Mouse (Mus musculus) heart, embryonic 15.5 days (tissue): ENCODE results near the gene Abracl. TPM values are rescaled to one million over a fixed set of nuclear protein-coding genes. Genes with fewer than 3 reads are reported as not detected.

Source experiments
- ATAC-seq: fragments of 200-750 bp; cut with Nextera tagmentation; replicated peaks from 2 replicates; pipeline ENCODE4 v1.8.0; 2017; ENCODE audit warnings: low read depth, moderate TSS enrichment; ENCODE audit not compliant: insufficient number of reproducible peaks, insufficient read depth, low FRiP score
- H3K27ac ChIP-seq: fragments of 300-500 bp; sonication (generic); 2 replicates; pipeline ENCODE4 v1.5.1; 2015; ENCODE audit warnings: mild to moderate bottlenecking, inconsistent platforms
- H3K27me3 ChIP-seq: fragments of 300-500 bp; sonication (generic); 2 replicates; pipeline ENCODE4 v1.6.1; 2015; ENCODE audit warnings: inconsistent platforms
- H3K36me3 ChIP-seq: fragments of 300-500 bp; sonication (generic); 2 replicates; pipeline ENCODE4 v1.6.1; 2015; ENCODE audit warnings: mild to moderate bottlenecking, inconsistent platforms
- H3K4me1 ChIP-seq: fragments of 300-500 bp; sonication (generic); replicated peaks from 2 replicates; pipeline ENCODE4 v1.6.1; 2015; ENCODE audit warnings: inconsistent platforms
- H3K4me2 ChIP-seq: fragments of 300-500 bp; sonication (generic); 2 replicates; pipeline ENCODE4 v1.6.1; 2015; ENCODE audit warnings: inconsistent platforms, mild to moderate bottlenecking, moderate library complexity
- H3K4me3 ChIP-seq: fragments of 300-500 bp; sonication (generic); 2 replicates; pipeline ENCODE4 v1.5.1; 2015; ENCODE audit warnings: mild to moderate bottlenecking, inconsistent platforms
- H3K9ac ChIP-seq: fragments of 300-500 bp; sonication (generic); 2 replicates; pipeline ENCODE4 v1.6.1; 2015; ENCODE audit warnings: mild to moderate bottlenecking, inconsistent platforms
- H3K9me3 ChIP-seq: fragments of 300-500 bp; sonication (generic); replicated peaks from 2 replicates; pipeline ENCODE4 v1.6.1; 2016; ENCODE audit warnings: inconsistent platforms
- WGBS: fragments of 180-500 bp; shearing (Covaris S2); methylation state at CpG from one replicate; pipeline ENCODE4 v1.1.7; 2015; ENCODE audit warnings: mixed read lengths; 5-methylcytosine and 5-hydroxymethylcytosine counted together
- polyA plus RNA-seq: library from polyadenylated mRNA; unstranded; fragments of >200 nt; fragmentation: Nextera tagmentation; extraction: Ambion mirVana; gene quantifications from 2 replicates; pipeline ENCODE4 v1.2.1, GENCODE M21; 2015

Abracl gene
- polyA plus RNA-seq, 1 experiment from 2014 or later: 199 TPM

GRCm38 (mm10) chr10:18059807-18060206 lies 36.7 kb upstream of the Abracl start:
- no peak overlapping the region for H3K27ac ChIP-seq
- ATAC-seq: no peak
- no peak overlapping the region for H3K9ac ChIP-seq
- H3K27me3 ChIP-seq: no peaks in the 10 kb centered on the region
- H3K4me3 ChIP-seq: no peak overlapping the region
- H3K9me3 ChIP-seq: no peaks in the 10 kb centered on the region
- H3K4me2 ChIP-seq: no peak overlapping the region
- 74% methylated on average over 13 of the region's 13 CpGs for WGBS
- H3K4me1 ChIP-seq: peaks cover 36% of the 10 kb centered on the region
- no peaks in the 10 kb centered on the region for H3K36me3 ChIP-seq

GRCm38 (mm10) chr10:18058681-18059338 lies 35.7 kb upstream of the Abracl start:
- H3K9ac ChIP-seq: no peak overlapping the region

DNA sequence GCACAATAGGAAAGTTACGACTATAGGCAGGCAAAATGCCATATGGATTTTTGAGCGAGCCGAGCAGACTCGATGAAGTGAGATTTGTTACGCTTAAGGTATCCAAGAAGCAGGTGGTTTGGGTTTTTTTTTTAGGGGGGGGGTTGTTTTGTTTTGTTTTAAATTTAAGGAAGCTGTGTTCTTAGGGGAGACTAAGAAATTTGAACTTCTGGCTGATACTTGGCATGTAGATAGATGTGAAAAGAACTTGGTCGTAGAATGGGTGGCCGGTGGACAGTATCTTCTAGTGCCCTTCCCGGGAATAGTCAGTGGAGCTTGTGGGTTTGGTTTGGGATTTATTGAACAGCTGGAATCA lies 33.3 kb upstream of the Abracl start:
- under 1% methylated on average over 8 of the region's 8 CpGs for WGBS
- ATAC-seq: no peak
- no peaks in the 10 kb centered on the region for H3K36me3 ChIP-seq
- H3K9ac ChIP-seq: peak overlapping the region; percentile 89
- peak overlapping the region; percentile 85 for H3K4me3 ChIP-seq
- H3K27ac ChIP-seq: peak overlapping the region; percentile 92
- no peaks in the 10 kb centered on the region for H3K9me3 ChIP-seq
- H3K27me3 ChIP-seq: no peaks in the 10 kb centered on the region
- peaks cover 39% of the 10 kb centered on the region for H3K4me1 ChIP-seq
- H3K4me2 ChIP-seq: peak overlapping the region; percentile 91

More at GRCm38 (mm10) chr10:18058681-18059338, 35.7 kb upstream of the Abracl start:
- H3K4me2 ChIP-seq: no peak overlapping the region
- 83% methylated on average over 9 of the region's 9 CpGs for WGBS
- H3K27me3 ChIP-seq: no peaks in the 10 kb centered on the region
- no peaks in the 10 kb centered on the region for H3K9me3 ChIP-seq
- H3K36me3 ChIP-seq: no peaks in the 10 kb centered on the region
- H3K27ac ChIP-seq: no peak overlapping the region
- ATAC-seq: no peak
- peaks cover 36% of the 10 kb centered on the region for H3K4me1 ChIP-seq
- H3K4me3 ChIP-seq: no peak overlapping the region

DNA sequence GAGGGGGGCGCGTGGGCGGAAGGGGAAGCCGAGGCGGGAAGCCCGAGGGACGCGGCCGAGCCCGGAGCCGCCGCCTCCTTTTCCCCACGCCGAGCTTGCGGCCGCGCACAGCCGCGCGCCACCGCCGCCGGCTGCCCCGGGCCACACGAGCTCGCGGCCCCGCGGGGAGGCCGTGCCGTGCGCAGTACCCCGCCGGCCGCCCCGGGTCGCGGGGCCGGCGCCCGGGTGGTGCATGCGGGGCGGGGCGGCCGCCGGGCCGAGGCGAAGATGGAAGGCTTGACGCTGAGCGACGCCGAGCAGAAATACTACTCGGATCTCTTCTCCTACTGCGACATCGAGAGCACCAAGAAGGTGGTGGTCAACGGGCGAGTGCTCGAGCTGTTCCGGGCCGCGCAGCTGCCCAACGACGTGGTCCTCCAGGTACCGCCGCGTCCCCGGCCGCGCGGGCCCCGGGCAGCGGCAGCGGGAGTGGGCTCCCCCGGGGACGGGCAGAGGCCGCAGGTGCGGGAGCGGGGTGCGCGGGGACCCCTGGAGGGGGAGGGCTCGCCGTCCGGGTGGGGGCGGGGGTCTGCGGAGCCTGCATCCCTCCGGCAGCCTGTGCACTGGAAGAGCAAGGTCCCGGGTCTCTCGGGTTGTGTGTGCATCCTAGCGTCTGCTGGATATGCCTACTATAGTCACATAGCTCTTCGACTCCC lies 32.8 kb upstream of the Abracl start, which contains the start of gene Reps1:
TSS of gene Reps1 (plus strand) at position 166 of the 695 bp plus-strand sequence.
- peak within 1 kb of the TSS; percentile 92 for H3K27ac ChIP-seq
- no peaks in the 10 kb centered on the region for H3K27me3 ChIP-seq
- H3K4me2 ChIP-seq: peak within 1 kb of the TSS; percentile 91
- no peaks in the 10 kb centered on the region for H3K9me3 ChIP-seq
- peak within 1 kb of the TSS; percentile 85 for H3K4me3 ChIP-seq
- ATAC-seq: peak; percentile 79
- no peaks in the 10 kb centered on the region for H3K36me3 ChIP-seq
- H3K4me1 ChIP-seq: peaks cover 38% of the 10 kb centered on the region
- peak within 1 kb of the TSS; percentile 89 for H3K9ac ChIP-seq
- WGBS: under 1% methylated on average over 78 of the region's 90 CpGs

DNA sequence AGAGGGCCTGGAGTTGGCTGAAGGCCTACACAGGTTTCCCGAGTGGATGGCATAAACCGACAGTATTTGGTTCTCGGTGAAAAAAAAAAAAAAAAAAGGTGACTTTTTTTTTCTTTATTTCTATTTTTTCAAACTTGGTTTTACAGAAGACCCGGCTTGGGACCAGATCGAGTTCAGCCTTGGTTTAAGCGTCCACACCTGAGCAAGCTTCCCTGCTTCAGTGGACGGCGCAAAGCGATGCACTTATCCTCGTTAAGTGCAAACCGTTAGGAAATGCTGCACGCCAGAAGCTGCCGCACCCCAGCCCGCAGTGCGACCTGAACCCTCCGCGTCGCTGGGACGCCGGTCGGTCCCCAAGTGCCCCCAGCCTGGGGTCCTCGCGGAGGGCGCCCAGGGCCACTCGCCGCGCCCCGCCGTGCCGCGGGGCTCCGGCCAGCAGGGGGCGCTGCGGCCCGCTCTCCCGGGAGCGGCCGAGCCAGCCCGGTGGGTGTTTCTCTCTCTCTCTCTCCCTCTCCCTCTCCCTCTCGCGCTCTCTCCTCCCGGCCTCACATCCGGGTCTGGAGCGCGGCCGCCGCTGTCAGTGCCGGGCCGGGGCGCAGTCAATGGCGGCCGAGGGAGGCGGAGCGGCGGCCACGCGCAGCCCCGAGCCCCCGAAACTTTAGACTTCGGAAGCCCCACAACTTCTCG lies 32.1 kb upstream of the Abracl start:
- no peaks in the 10 kb centered on the region for H3K27me3 ChIP-seq
- H3K36me3 ChIP-seq: no peaks in the 10 kb centered on the region
- no peaks in the 10 kb centered on the region for H3K9me3 ChIP-seq
- H3K9ac ChIP-seq: peak overlapping the region; percentile 89
- WGBS: 2% methylated on average over 53 of the region's 61 CpGs
- H3K4me3 ChIP-seq: peak overlapping the region; percentile 85
- H3K27ac ChIP-seq: peak overlapping the region; percentile 92
- peak overlapping the region; percentile 91 for H3K4me2 ChIP-seq
- H3K4me1 ChIP-seq: peaks cover 38% of the 10 kb centered on the region
- peak; percentile 94 for ATAC-seq

- Histone ChIP-seq H3K9ac (no peak overlapping the region), H3K27ac (no peak overlapping the region), H3K36me3 (no peaks in the 10 kb centered on the region), H3K9me3 (no peaks in the 10 kb centered on the region), H3K27me3 (no peaks in the 10 kb centered on the region), H3K4me2 (no peak overlapping the region), H3K4me3 (no peak overlapping the region), H3K4me1 (no peaks in the 10 kb centered on the region)
- no peak for ATAC-seq
- WGBS: 56% methylated on average over 10 of the region's 10 CpGs
These were observed 24.5 kb upstream of the Abracl start for GRCm38 (mm10) chr10:18047380-18048146.

DNA sequence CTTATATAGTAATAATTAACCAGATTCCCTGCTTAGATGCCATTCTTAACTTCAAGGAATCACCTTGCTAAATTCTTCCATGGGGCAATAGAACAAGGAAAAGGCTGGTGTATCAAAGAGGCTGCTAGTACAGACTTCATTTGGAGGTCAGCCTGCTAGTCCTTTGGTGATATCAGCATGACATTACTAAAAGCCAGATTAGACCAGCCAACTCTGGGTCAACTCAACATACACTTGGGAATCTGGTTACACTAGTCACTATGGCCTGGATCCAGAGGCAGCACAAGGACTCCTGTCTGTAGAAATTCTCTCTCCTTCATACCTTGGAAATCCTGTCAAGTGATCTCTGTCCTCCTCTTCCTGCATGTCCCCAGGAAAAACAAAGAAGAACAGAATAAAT lies 23.3 kb upstream of the Abracl start:
- H3K27ac ChIP-seq: no peak overlapping the region
- H3K4me1 ChIP-seq: no peaks in the 10 kb centered on the region
- no peak for ATAC-seq
- H3K4me3 ChIP-seq: no peak overlapping the region
- no peaks in the 10 kb centered on the region for H3K27me3 ChIP-seq
- H3K9ac ChIP-seq: no peak overlapping the region
- H3K4me2 ChIP-seq: no peak overlapping the region
- no peaks in the 10 kb centered on the region for H3K36me3 ChIP-seq
- no peaks in the 10 kb centered on the region for H3K9me3 ChIP-seq

DNA sequence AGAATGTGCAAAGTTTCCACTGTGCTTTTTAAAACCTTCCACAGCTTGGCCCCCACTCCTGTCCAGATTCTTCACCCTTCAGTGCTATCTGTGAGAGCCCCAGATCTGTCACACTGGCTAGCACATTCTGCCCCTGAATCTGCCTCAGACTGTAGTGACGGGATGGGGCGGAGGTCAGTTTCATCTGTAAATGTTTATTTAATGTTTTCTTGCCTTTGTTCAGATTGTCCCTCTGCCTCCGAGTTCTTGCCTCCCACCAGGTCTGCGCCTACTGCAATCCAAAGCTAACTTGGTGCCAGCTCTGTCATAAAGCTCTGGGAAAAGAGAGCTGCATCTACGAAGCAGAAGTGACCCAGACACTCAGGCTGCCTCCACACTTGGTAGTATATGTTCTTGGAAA lies 13.8 kb upstream of the Abracl start:
- Histone ChIP-seq H3K9ac (no peak overlapping the region), H3K4me2 (no peak overlapping the region), H3K4me3 (no peak overlapping the region), H3K4me1 (no peaks in the 10 kb centered on the region), H3K9me3 (no peaks in the 10 kb centered on the region), H3K36me3 (no peaks in the 10 kb centered on the region), H3K27ac (no peak overlapping the region), H3K27me3 (no peaks in the 10 kb centered on the region)
- no peak for ATAC-seq
- 58% methylated on average over 5 of the region's 5 CpGs for WGBS

GRCm38 (mm10) chr10:18034408-18034807 lies 11.3 kb upstream of the Abracl start:
- ATAC-seq: no peak
- H3K9me3 ChIP-seq: no peaks in the 10 kb centered on the region
- no peak overlapping the region for H3K9ac ChIP-seq
- no peaks in the 10 kb centered on the region for H3K27me3 ChIP-seq
- no peaks in the 10 kb centered on the region for H3K36me3 ChIP-seq
- H3K4me2 ChIP-seq: no peak overlapping the region
- H3K27ac ChIP-seq: no peak overlapping the region
- no peak overlapping the region for H3K4me3 ChIP-seq
- no peaks in the 10 kb centered on the region for H3K4me1 ChIP-seq
- WGBS: 88% methylated on average over 4 of the region's 4 CpGs

- under 1% methylated on average over 21 of the region's 21 CpGs for WGBS
- H3K4me2 ChIP-seq: peak overlapping the region; percentile 67
- H3K27ac ChIP-seq: peak overlapping the region; percentile 98
- no peaks in the 10 kb centered on the region for H3K9me3 ChIP-seq
- H3K9ac ChIP-seq: peak overlapping the region; percentile 90
- ATAC-seq: peak; percentile 86
- peaks cover 9% of the 10 kb centered on the region for H3K36me3 ChIP-seq
- peaks cover 12% of the 10 kb centered on the region for H3K4me1 ChIP-seq
- H3K27me3 ChIP-seq: no peaks in the 10 kb centered on the region
- peak overlapping the region; percentile 82 for H3K4me3 ChIP-seq
These were observed 776 bp downstream of the Abracl start for GRCm38 (mm10) chr10:18022312-18022711.
